In the genomic region with DNA sequence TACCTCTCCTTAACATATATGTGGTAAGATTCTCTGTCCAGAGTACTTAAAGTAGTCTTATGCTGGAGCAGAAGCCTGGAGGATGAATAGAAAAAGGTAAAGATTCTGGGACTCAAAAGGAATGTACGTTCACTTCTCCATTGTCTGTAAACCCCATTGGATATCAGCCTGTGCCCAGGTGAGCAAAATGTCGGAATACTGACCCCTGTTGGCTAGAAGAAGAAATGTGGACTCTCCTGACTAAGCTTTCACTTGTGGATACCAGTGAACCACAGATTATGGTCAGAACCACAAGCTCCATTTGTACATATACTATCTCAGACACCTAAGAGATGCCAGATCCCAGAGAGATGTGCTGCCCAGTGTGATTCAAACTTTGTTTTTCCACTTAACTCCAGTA, we compare ENCODE assay signal across 8 mouse cellular contexts.
A peak's percentile ranks its signal among the peaks of the same experiment; 100 is the strongest.
DNase-seq lines count a peak whose midpoint lies in the region; TF ChIP-seq lines count a peak whose summit lies in the region.

No protein-coding gene starts in this region.

- in situ Hi-C loops in CH12.LX (cut with MboI; ENCODE audit: low pct_ligation_motif_present, low pct_unique_long_range_greater_than_20kb, low sequenced_read_pairs), result no loop called here

- no peak for TF ChIP-seq EP300 in CH12.LX (IDR thresholded peaks at IDR 0.05; ENCODE audit: low read length)

- H3K9ac ChIP-seq in CH12.LX (ENCODE audit: insufficient read depth, low read depth), result no peak overlapping the region

- no peak overlapping the region for H3K4me3 ChIP-seq in CH12.LX (replicated peaks in 1 of 3; ENCODE audit: low read depth in 2 of 3, low read length in 2 of 3, poor library complexity in 1 of 3)

- dilution Hi-C loops in CH12.LX (cut with MboI; ENCODE audit: extremely low pct_ligation_motif_present, extremely low pct_unique_long_range_greater_than_20kb, low sequenced_read_pairs), result no loop called here

- peak; percentile 42 for DNase-seq in kidney, adult 9 months
- no peak for DNase-seq in kidney, adult 18-20 months
- DNase-seq in CH12.LX (ENCODE audit: extremely low read depth) (peak; percentile 44), ZHBTc4 (ENCODE audit: low read depth, low spot score) (peak; percentile 58)
- DNase-seq in forelimb bud, embryonic 11.5 days (ENCODE audit: low read depth, low spot score), result peak; percentile 27
- no peak for DNase-seq in left cerebral cortex, adult 9 months (ENCODE audit: low spot score in 2 of 2)
- no peak for DNase-seq in spleen, postnatal 4 days (ENCODE audit: low spot score in 2 of 2)
- no peak for DNase-seq in gastrocnemius, postnatal 4 days (ENCODE audit: low spot score in 2 of 2)

- H3K9me3 ChIP-seq in CH12.LX (replicated peaks; ENCODE audit: low read length), result no peaks in the 10 kb centered on the region

- peak; percentile 71 for TF ChIP-seq RAD21 in CH12.LX (IDR thresholded peaks at IDR 0.05; ENCODE audit: low read depth, low read length)

- no peak for TF ChIP-seq POLR2A in CH12.LX (IDR thresholded peaks at IDR 0.05; ENCODE audit: low read depth, low read length)

- no peak overlapping the region for H3K27ac ChIP-seq in CH12.LX (ENCODE audit: insufficient read depth, low read depth)

- peaks cover 0 to 6% of the 10 kb centered on the region in 2 experiments; a peak in 1 of 4 replicates for H3K4me1 ChIP-seq in CH12.LX (ENCODE audit: control insufficient read depth in 1 of 2, insufficient read depth in 2 of 2)

- H3K4me2 ChIP-seq in CH12.LX (ENCODE audit: insufficient read depth, low read depth, poor library complexity, severe bottlenecking), result no peak overlapping the region

- TF ChIP-seq CTCF in CH12.LX (conservative IDR thresholded peaks at IDR 0.05 in 1 of 2, IDR thresholded peaks at IDR 0.05 in 1 of 2; ENCODE audit: low read depth in 2 of 2, low read length in 2 of 2), result peak; percentile 67 to 68; a peak in 3 of 4 replicates

- no peaks in the 10 kb centered on the region for H3K79me2 ChIP-seq in CH12.LX (replicated peaks; ENCODE audit: control insufficient read depth, extremely low read depth, insufficient read depth, poor library complexity, severe bottlenecking)

- no peaks in the 10 kb centered on the region for H3K27me3 ChIP-seq in CH12.LX (replicated peaks)

- H3K36me3 ChIP-seq in CH12.LX (replicated peaks in 1 of 2; ENCODE audit: control insufficient read depth in 1 of 2, insufficient read depth in 1 of 2, low read length in 1 of 2), result no peaks in the 10 kb centered on the region

TF ChIP-seq in CH12.LX, 34 proteins besides CTCF, POLR2A, EP300 and RAD21:
- peak; percentile 60 for TF ChIP-seq SMC3 (IDR thresholded peaks at IDR 0.05; ENCODE audit: low read depth, low read length)
- no peak for TF ChIP-seq USF2 (conservative IDR thresholded peaks at IDR 0.05; ENCODE audit: low read depth, low read length)
- TF ChIP-seq NELFE (IDR thresholded peaks at IDR 0.05; ENCODE audit: low read depth, low read length), result 0 out of 2 replicates have a peak, but pooled peaks have one; percentile 25

Comparison
In these comparisons a context has a peak if more than half of its experiments do, and no peak if none do; other contexts are left out.
1. DNase-seq: peak in kidney, adult 9 months (single experiment), CH12.LX (single experiment), ZHBTc4 (single experiment) and forelimb bud, embryonic 11.5 days (single experiment); none in kidney, adult 18-20 months (single experiment), left cerebral cortex, adult 9 months (0 of 2), spleen, postnatal 4 days (0 of 2) and gastrocnemius, postnatal 4 days (0 of 2).